Mouse (Mus musculus) kidney, embryonic 16.5 days (tissue): ENCODE data around the gene Trim62. TPM values are rescaled to one million over a fixed set of nuclear protein-coding genes. Genes with fewer than 3 reads are reported as not detected.

Experiments used
- polyA plus RNA-seq: library from polyadenylated mRNA; unstranded; fragments of >200 nt; fragmentation: Nextera tagmentation; extraction: Ambion mirVana; gene quantifications from 2 replicates; pipeline ENCODE4 v1.2.1, GENCODE M21; 2015

The Trim62 gene
- polyA plus RNA-seq, 1 experiment from 2014 or later: 6.4 TPM

Other genes starting within 250 kb of the Trim62 start
- 19.4 and 21.4 TPM in 2 replicates for gene Phc2, start 228.9 kb upstream of the Trim62 start, polyA plus RNA-seq
- 0.24 and 0.35 TPM in 2 replicates for gene A3galt2, start 128.2 kb upstream of the Trim62 start, polyA plus RNA-seq
- gene Zfp362, start 77.5 kb upstream of the Trim62 start, polyA plus RNA-seq: 46.1 and 47.5 TPM in 2 replicates
- gene Azin2, start 78.9 kb downstream of the Trim62 start, polyA plus RNA-seq: 21.7 and 26.3 TPM in 2 replicates
- 226 and 238 TPM in 2 replicates for gene Ak2, start 108.4 kb downstream of the Trim62 start, polyA plus RNA-seq
- gene Rnf19b, start 174.7 kb downstream of the Trim62 start, polyA plus RNA-seq: 6.4 and 6.7 TPM in 2 replicates
- gene Tmem54, start 222.0 kb downstream of the Trim62 start, polyA plus RNA-seq: 11.5 and 14.5 TPM in 2 replicates
- gene Hpca, start 238.5 kb downstream of the Trim62 start, polyA plus RNA-seq: 1.6 and 2.2 TPM in 2 replicates